Mouse (Mus musculus): ENCODE measurements around the gene 1110008P14Rik. TPM values are rescaled to one million over a fixed set of nuclear protein-coding genes. Genes with fewer than 3 reads are reported as not detected.
A peak's percentile ranks its signal among the peaks of the same experiment; 100 is the strongest.

1110008P14Rik gene
- polyA plus RNA-seq, 1 experiment from 2014 or later: 89.4 TPM

GRCm38 (mm10) chr2:32354336-32354895, 27.3 kb downstream of the 1110008P14Rik start:
- in situ Hi-C loops (cut with MboI; ENCODE audit: low pct_unique_long_range_greater_than_20kb): loop anchor here (5.0 kb wide), 1 partner anchor 42 kb away; no protein-coding TSS in a partner anchor
- ChIA-PET CTCF (interaction anchor here (1.0 to 1.5 kb wide), 3 partner anchors 19 to 51 kb away, joined by 3 to 4 read pairs (median 3); no protein-coding TSS in a partner anchor), POLR2A (no interaction called here)
- ATAC-seq: no peak
- DNase-seq (ENCODE audit: low read depth, low spot score): no peak
- TF ChIP-seq CTCF (IDR thresholded peaks at IDR 0.05): no peak
- H3K27me3 ChIP-seq: no peaks in the 10 kb centered on the region

- CTCF ChIA-PET: interaction anchor here (0.9 to 1.2 kb wide), 2 partner anchors 19 to 29 kb away, joined by 4 to 5 read pairs; no protein-coding TSS in a partner anchor
- no peak for TF ChIP-seq CTCF (IDR thresholded peaks at IDR 0.05)
- no peak for ATAC-seq
- DNase-seq (ENCODE audit: low read depth, low spot score): no peak
- in situ Hi-C loops (cut with MboI; ENCODE audit: low pct_unique_long_range_greater_than_20kb): loop anchor here (5.0 kb wide), 1 partner anchor 42 kb away; no protein-coding TSS in a partner anchor
- POLR2A ChIA-PET: no interaction called here
- no peaks in the 10 kb centered on the region for H3K27me3 ChIP-seq
Measured at GRCm38 (mm10) chr2:32353836-32354235, 27.9 kb downstream of the 1110008P14Rik start.

- in situ Hi-C loops (cut with MboI; ENCODE audit: low pct_unique_long_range_greater_than_20kb): loop anchor here (5.0 kb wide), 1 partner anchor 41 kb away; no protein-coding TSS in a partner anchor
- no peaks in the 10 kb centered on the region for H3K27me3 ChIP-seq
- ChIA-PET CTCF (interaction anchor here (0.9 to 1.6 kb wide), 3 partner anchors 18 to 45 kb away, joined by 4 to 5 read pairs (median 5); no protein-coding TSS in a partner anchor), POLR2A (interaction anchor here (0.7 kb wide), 1 partner anchor 335 kb away, joined by 3 read pairs; no protein-coding TSS in a partner anchor)
- DNase-seq (ENCODE audit: low read depth, low spot score) (no peak), ATAC-seq (peak; percentile 40)
- TF ChIP-seq CTCF (IDR thresholded peaks at IDR 0.05): no peak
Measured at GRCm38 (mm10) chr2:32353007-32353542, 28.7 kb downstream of the 1110008P14Rik start, which contains the start of gene Dnm1. Gene Dnm1 (minus strand): TSS chr2:32353338.

GRCm38 (mm10) chr2:32352151-32353006, 29.4 kb downstream of the 1110008P14Rik start, which contains the start of gene Ciz1:
Gene Ciz1 (plus strand): TSS chr2:32352327.
- in situ Hi-C loops (cut with MboI; ENCODE audit: low pct_unique_long_range_greater_than_20kb): loop anchor here (5.0 kb wide), 1 partner anchor 40 kb away; no protein-coding TSS in a partner anchor
- POLR2A ChIA-PET: interaction anchor here (0.7 kb wide), 1 partner anchor 336 kb away, joined by 3 read pairs; no protein-coding TSS in a partner anchor
- CTCF ChIA-PET: interaction anchor here (1.1 to 1.6 kb wide), 3 partner anchors 15 to 44 kb away, joined by 3 to 5 read pairs (median 4); no protein-coding TSS in a partner anchor
- TF ChIP-seq CTCF (IDR thresholded peaks at IDR 0.05): no peak
- no peak for DNase-seq (ENCODE audit: low read depth, low spot score)
- no peaks in the 10 kb centered on the region for H3K27me3 ChIP-seq
- peak; percentile 34 for ATAC-seq

- in situ Hi-C loops (cut with MboI; ENCODE audit: low pct_unique_long_range_greater_than_20kb): loop anchor here (5.0 kb wide), 1 partner anchor 39 kb away; no protein-coding TSS in a partner anchor
- ATAC-seq: no peak
- no peaks in the 10 kb centered on the region for H3K27me3 ChIP-seq
- no peak for TF ChIP-seq CTCF (IDR thresholded peaks at IDR 0.05)
- ChIA-PET POLR2A (no interaction called here), CTCF (interaction anchor here (1.1 to 1.6 kb wide), 3 partner anchors 15 to 44 kb away, joined by 3 to 5 read pairs (median 4); no protein-coding TSS in a partner anchor)
- no peak for DNase-seq (ENCODE audit: low read depth, low spot score)
Measured at GRCm38 (mm10) chr2:32351471-32351961, 30.2 kb downstream of the 1110008P14Rik start.

GRCm38 (mm10) chr2:32350471-32351051, 31.2 kb downstream of the 1110008P14Rik start:
- H3K27me3 ChIP-seq: no peaks in the 10 kb centered on the region
- DNase-seq (ENCODE audit: low read depth, low spot score): no peak
- in situ Hi-C loops (cut with MboI; ENCODE audit: low pct_unique_long_range_greater_than_20kb): loop anchor here (5.0 kb wide), 1 partner anchor 38 kb away; no protein-coding TSS in a partner anchor
- CTCF ChIA-PET: interaction anchor here (1.0 to 2.0 kb wide), 3 partner anchors 12 to 43 kb away, joined by 3 to 6 read pairs (median 3); no protein-coding TSS in a partner anchor
- POLR2A ChIA-PET: no interaction called here
- no peak for TF ChIP-seq CTCF (IDR thresholded peaks at IDR 0.05)
- ATAC-seq: no peak

GRCm38 (mm10) chr2:32349625-32350255, 32.0 kb downstream of the 1110008P14Rik start:
- in situ Hi-C loops (cut with MboI; ENCODE audit: low pct_unique_long_range_greater_than_20kb): loop anchor here (5.0 kb wide), 1 partner anchor 37 kb away; no protein-coding TSS in a partner anchor
- H3K27me3 ChIP-seq: no peaks in the 10 kb centered on the region
- no peak for TF ChIP-seq CTCF (IDR thresholded peaks at IDR 0.05)
- DNase-seq (ENCODE audit: low read depth, low spot score) (no peak), ATAC-seq (no peak)
- POLR2A ChIA-PET: no interaction called here
- CTCF ChIA-PET: interaction anchor here (2.0 kb wide), 1 partner anchor 42 kb away, joined by 6 read pairs; no protein-coding TSS in a partner anchor

GRCm38 (mm10) chr2:32348311-32348710, 33.4 kb downstream of the 1110008P14Rik start:
- ChIA-PET CTCF (no interaction called here), POLR2A (no interaction called here)
- no peaks in the 10 kb centered on the region for H3K27me3 ChIP-seq
- ATAC-seq (no peak), DNase-seq (ENCODE audit: low read depth, low spot score) (no peak)
- in situ Hi-C loops (cut with MboI; ENCODE audit: low pct_unique_long_range_greater_than_20kb): no loop called here
- no peak for TF ChIP-seq CTCF (IDR thresholded peaks at IDR 0.05)

- CTCF ChIA-PET: no interaction called here
- no peak for ATAC-seq
- TF ChIP-seq CTCF (IDR thresholded peaks at IDR 0.05): no peak
- H3K27me3 ChIP-seq: no peaks in the 10 kb centered on the region
- in situ Hi-C loops (cut with MboI; ENCODE audit: low pct_unique_long_range_greater_than_20kb): no loop called here
- no peak for DNase-seq (ENCODE audit: low read depth, low spot score)
- POLR2A ChIA-PET: no interaction called here
Measured at GRCm38 (mm10) chr2:32347019-32347418, 34.7 kb downstream of the 1110008P14Rik start.
